Mouse (Mus musculus): ENCODE measurements around the gene 2410002F23Rik. TPM values are rescaled to one million over a fixed set of nuclear protein-coding genes. Genes with fewer than 3 reads are reported as not detected.

The 2410002F23Rik gene
- polyA plus RNA-seq, 1 experiment, result 40.9 TPM

- Histone ChIP-seq H3K4me3 (no peak overlapping the region), H3K79me2 (ENCODE audit: control insufficient read depth, insufficient read depth) (no peaks in the 10 kb centered on the region), H3ac (ENCODE audit: control insufficient read depth, insufficient read length) (no peak overlapping the region), H3K36me3 (ENCODE audit: control insufficient read depth, insufficient read depth) (no peaks in the 10 kb centered on the region), H3K4me2 (ENCODE audit: low read depth) (no peak overlapping the region), H3K27me3 (ENCODE audit: control insufficient read depth, insufficient read depth, insufficient read length) (peaks cover 25% of the 10 kb centered on the region)
- TF ChIP-seq POLR2AphosphoS2 (IDR thresholded peaks at IDR 0.05; ENCODE audit: insufficient read length, low read depth) (no peak), USF1 (IDR thresholded peaks at IDR 0.05; ENCODE audit: low read depth) (no peak), SRF (IDR thresholded peaks at IDR 0.05; ENCODE audit: control insufficient read depth, insufficient read length, low read depth) (no peak), MYOG (IDR thresholded peaks at IDR 0.05; ENCODE audit: control insufficient read depth in 1 of 3, insufficient read depth in 1 of 3, insufficient read length in 2 of 3, low read depth in 2 of 3) (no peak), CEBPB (IDR thresholded peaks at IDR 0.05; ENCODE audit: insufficient read depth, poor library complexity, severe bottlenecking) (no peak), POLR2A (IDR thresholded peaks at IDR 0.05; ENCODE audit: insufficient read length, low read depth) (no peak), E2F4 (IDR thresholded peaks at IDR 0.05; ENCODE audit: insufficient read depth) (no peak), MAX (IDR thresholded peaks at IDR 0.05; ENCODE audit: low read depth) (no peak), TCF12 (IDR thresholded peaks at IDR 0.05; ENCODE audit: insufficient read depth, poor library complexity, severe bottlenecking) (no peak), REST (IDR thresholded peaks at IDR 0.05; ENCODE audit: insufficient read depth, insufficient read length) (no peak), TCF3 (IDR thresholded peaks at IDR 0.05; ENCODE audit: insufficient read length, low read depth) (no peak), MYOD1 (IDR thresholded peaks at IDR 0.05; ENCODE audit: control insufficient read depth in 1 of 3, insufficient read length in 2 of 3, low read depth in 2 of 3) (no peak)
Observed at GRCm38 (mm10) chr7:44239913-44240312, 6.6 kb upstream of the 2410002F23Rik start.

- peaks cover 1% of the 10 kb centered on the region for H3K79me2 ChIP-seq (ENCODE audit: control insufficient read depth, insufficient read depth)
- H3K4me3 ChIP-seq, result no peak overlapping the region
- H3K36me3 ChIP-seq (ENCODE audit: control insufficient read depth, insufficient read depth), result no peaks in the 10 kb centered on the region
- no peak overlapping the region for H3ac ChIP-seq (ENCODE audit: control insufficient read depth, insufficient read length)
- TF ChIP-seq CEBPB (IDR thresholded peaks at IDR 0.05; ENCODE audit: insufficient read depth, poor library complexity, severe bottlenecking) (no peak), MAX (IDR thresholded peaks at IDR 0.05; ENCODE audit: low read depth) (no peak), E2F4 (IDR thresholded peaks at IDR 0.05; ENCODE audit: insufficient read depth) (no peak), MYOG (IDR thresholded peaks at IDR 0.05; ENCODE audit: control insufficient read depth in 1 of 3, insufficient read depth in 1 of 3, insufficient read length in 2 of 3, low read depth in 2 of 3) (no peak), MYOD1 (IDR thresholded peaks at IDR 0.05; ENCODE audit: control insufficient read depth in 1 of 3, insufficient read length in 2 of 3, low read depth in 2 of 3) (no peak), USF1 (IDR thresholded peaks at IDR 0.05; ENCODE audit: low read depth) (no peak), TCF12 (IDR thresholded peaks at IDR 0.05; ENCODE audit: insufficient read depth, poor library complexity, severe bottlenecking) (no peak), POLR2AphosphoS2 (IDR thresholded peaks at IDR 0.05; ENCODE audit: insufficient read length, low read depth) (no peak), SRF (IDR thresholded peaks at IDR 0.05; ENCODE audit: control insufficient read depth, insufficient read length, low read depth) (no peak), POLR2A (IDR thresholded peaks at IDR 0.05; ENCODE audit: insufficient read length, low read depth) (no peak), TCF3 (IDR thresholded peaks at IDR 0.05; ENCODE audit: insufficient read length, low read depth) (no peak), REST (IDR thresholded peaks at IDR 0.05; ENCODE audit: insufficient read depth, insufficient read length) (no peak)
- no peak overlapping the region for H3K4me2 ChIP-seq (ENCODE audit: low read depth)
- peaks cover 21% of the 10 kb centered on the region for H3K27me3 ChIP-seq (ENCODE audit: control insufficient read depth, insufficient read depth, insufficient read length)
Observed at GRCm38 (mm10) chr7:44240712-44241111, 5.8 kb upstream of the 2410002F23Rik start.

DNA sequence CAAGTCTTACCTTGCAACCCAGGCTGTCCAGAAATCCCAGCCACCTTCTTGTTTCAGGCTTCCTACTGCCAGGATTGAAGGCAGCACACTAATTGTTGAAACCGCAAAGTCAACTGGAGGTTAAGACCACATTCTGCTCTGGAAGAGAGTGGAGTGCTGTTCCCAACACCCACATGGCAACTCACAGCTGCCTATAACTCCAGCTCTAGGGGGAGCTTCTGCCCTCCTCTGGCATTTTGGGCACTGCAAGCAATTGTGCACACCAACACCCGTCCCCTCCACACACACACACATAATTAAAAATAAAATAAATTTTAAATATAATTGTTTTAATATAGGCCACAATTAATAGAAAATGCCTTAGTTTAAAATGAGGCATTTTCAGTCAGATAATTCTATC, 5.4 kb upstream of the 2410002F23Rik start:
- TF ChIP-seq MYOG (IDR thresholded peaks at IDR 0.05; ENCODE audit: control insufficient read depth in 1 of 3, insufficient read depth in 1 of 3, insufficient read length in 2 of 3, low read depth in 2 of 3), result no peak
- TF ChIP-seq SRF (IDR thresholded peaks at IDR 0.05; ENCODE audit: control insufficient read depth, insufficient read length, low read depth), result no peak
- TF ChIP-seq POLR2A (IDR thresholded peaks at IDR 0.05; ENCODE audit: insufficient read length, low read depth), result no peak
- TF ChIP-seq REST (IDR thresholded peaks at IDR 0.05; ENCODE audit: insufficient read depth, insufficient read length), result no peak
- TF ChIP-seq MAX (IDR thresholded peaks at IDR 0.05; ENCODE audit: low read depth), result no peak
- TF ChIP-seq TCF12 (IDR thresholded peaks at IDR 0.05; ENCODE audit: insufficient read depth, poor library complexity, severe bottlenecking), result no peak
- no peak for TF ChIP-seq TCF3 (IDR thresholded peaks at IDR 0.05; ENCODE audit: insufficient read length, low read depth)
- TF ChIP-seq USF1 (IDR thresholded peaks at IDR 0.05; ENCODE audit: low read depth), result no peak
- no peak for TF ChIP-seq CEBPB (IDR thresholded peaks at IDR 0.05; ENCODE audit: insufficient read depth, poor library complexity, severe bottlenecking)
- no peak for TF ChIP-seq POLR2AphosphoS2 (IDR thresholded peaks at IDR 0.05; ENCODE audit: insufficient read length, low read depth)
- TF ChIP-seq E2F4 (IDR thresholded peaks at IDR 0.05; ENCODE audit: insufficient read depth), result no peak

GRCm38 (mm10) chr7:44244080-44244479, 2.4 kb upstream of the 2410002F23Rik start:
- H3K4me2 ChIP-seq (ENCODE audit: low read depth), result no peak overlapping the region
- TF ChIP-seq POLR2AphosphoS2 (IDR thresholded peaks at IDR 0.05; ENCODE audit: insufficient read length, low read depth), result no peak
- TF ChIP-seq POLR2A (IDR thresholded peaks at IDR 0.05; ENCODE audit: insufficient read length, low read depth), result no peak
- TF ChIP-seq MAX (IDR thresholded peaks at IDR 0.05; ENCODE audit: low read depth), result no peak
- TF ChIP-seq TCF3 (IDR thresholded peaks at IDR 0.05; ENCODE audit: insufficient read length, low read depth), result no peak
- no peak for TF ChIP-seq MYOD1 (IDR thresholded peaks at IDR 0.05; ENCODE audit: control insufficient read depth in 1 of 3, insufficient read length in 2 of 3, low read depth in 2 of 3)
- no peak for TF ChIP-seq REST (IDR thresholded peaks at IDR 0.05; ENCODE audit: insufficient read depth, insufficient read length)
- no peak for TF ChIP-seq CEBPB (IDR thresholded peaks at IDR 0.05; ENCODE audit: insufficient read depth, poor library complexity, severe bottlenecking)
- TF ChIP-seq USF1 (IDR thresholded peaks at IDR 0.05; ENCODE audit: low read depth), result no peak
- TF ChIP-seq MYOG (IDR thresholded peaks at IDR 0.05; ENCODE audit: control insufficient read depth in 1 of 3, insufficient read depth in 1 of 3, insufficient read length in 2 of 3, low read depth in 2 of 3), result no peak
- no peak for TF ChIP-seq TCF12 (IDR thresholded peaks at IDR 0.05; ENCODE audit: insufficient read depth, poor library complexity, severe bottlenecking)
- no peak for TF ChIP-seq SRF (IDR thresholded peaks at IDR 0.05; ENCODE audit: control insufficient read depth, insufficient read length, low read depth)
- TF ChIP-seq E2F4 (IDR thresholded peaks at IDR 0.05; ENCODE audit: insufficient read depth), result no peak
- peaks cover 6% of the 10 kb centered on the region for H3K36me3 ChIP-seq (ENCODE audit: control insufficient read depth, insufficient read depth)
- peaks cover 29% of the 10 kb centered on the region for H3K79me2 ChIP-seq (ENCODE audit: control insufficient read depth, insufficient read depth)
- no peak overlapping the region for H3K4me3 ChIP-seq
- no peak overlapping the region for H3ac ChIP-seq (ENCODE audit: control insufficient read depth, insufficient read length)
- H3K27me3 ChIP-seq (ENCODE audit: control insufficient read depth, insufficient read depth, insufficient read length), result peaks cover 7% of the 10 kb centered on the region

More for the DNA sequence above, 5.4 kb upstream of the 2410002F23Rik start:
- no peak overlapping the region for H3K4me2 ChIP-seq (ENCODE audit: low read depth)
- H3K4me3 ChIP-seq, result no peak overlapping the region
- H3K79me2 ChIP-seq (ENCODE audit: control insufficient read depth, insufficient read depth), result peaks cover 4% of the 10 kb centered on the region
- peaks cover 16% of the 10 kb centered on the region for H3K27me3 ChIP-seq (ENCODE audit: control insufficient read depth, insufficient read depth, insufficient read length)
- H3ac ChIP-seq (ENCODE audit: control insufficient read depth, insufficient read length), result no peak overlapping the region
- no peaks in the 10 kb centered on the region for H3K36me3 ChIP-seq (ENCODE audit: control insufficient read depth, insufficient read depth)

All from myocyte (in vitro differentiated cells).